Mouse (Mus musculus): Measurements from ENCODE around the gene Ubb. TPM values are rescaled to one million over a fixed set of nuclear protein-coding genes. Genes with fewer than 3 reads are reported as not detected.
A peak's percentile ranks its signal among the peaks of the same experiment; 100 is the strongest.

Gene Ubb
- polyA plus RNA-seq, 2 experiments, result 3,111 to 3,423 TPM

- Histone ChIP-seq H3K4me3 (replicated peaks; ENCODE audit: low read length) (no peak overlapping the region), H3K36me3 (ENCODE audit: control insufficient read depth, insufficient read depth, low read length) (peaks cover 23% of the 10 kb centered on the region), H3K9ac (ENCODE audit: low read depth, low read length, severe bottlenecking) (no peak overlapping the region), H3K27me3 (ENCODE audit: control insufficient read depth, insufficient read depth, low read length) (no peaks in the 10 kb centered on the region), H3K27ac (replicated peaks; ENCODE audit: low read depth, low read length) (no peak overlapping the region), H3K9me3 (ENCODE audit: control insufficient read depth, low read length) (no peaks in the 10 kb centered on the region), H3K4me2 (replicated peaks; ENCODE audit: low read depth, low read length, severe bottlenecking) (no peak overlapping the region), H3K4me1 (ENCODE audit: control insufficient read depth, insufficient read depth, low read length) (peaks cover 18% of the 10 kb centered on the region)
- no peak for DNase-seq (ENCODE audit: low spot score)
- no peak for ATAC-seq (ENCODE audit: low FRiP score, low read depth)
- TF ChIP-seq POLR2A (IDR thresholded peaks at IDR 0.05; ENCODE audit: borderline replicate concordance, extremely low read depth, insufficient read depth, insufficient read length), result no peak
These were observed 5.0 kb downstream of the Ubb start for GRCm38 (mm10) chr11:62555896-62556412.

GRCm38 (mm10) chr11:62557205-62557604 is 6.2 kb downstream of the Ubb start:
- Histone ChIP-seq H3K4me3 (replicated peaks; ENCODE audit: low read length) (no peak overlapping the region), H3K27me3 (ENCODE audit: control insufficient read depth, insufficient read depth, low read length) (no peaks in the 10 kb centered on the region), H3K4me1 (ENCODE audit: control insufficient read depth, insufficient read depth, low read length) (peaks cover 18% of the 10 kb centered on the region), H3K9ac (ENCODE audit: low read depth, low read length, severe bottlenecking) (no peak overlapping the region), H3K36me3 (ENCODE audit: control insufficient read depth, insufficient read depth, low read length) (peaks cover 23% of the 10 kb centered on the region), H3K4me2 (replicated peaks; ENCODE audit: low read depth, low read length, severe bottlenecking) (no peak overlapping the region), H3K27ac (replicated peaks; ENCODE audit: low read depth, low read length) (no peak overlapping the region), H3K9me3 (ENCODE audit: control insufficient read depth, low read length) (no peaks in the 10 kb centered on the region)
- ATAC-seq (ENCODE audit: low FRiP score, low read depth) (no peak), DNase-seq (ENCODE audit: low spot score) (no peak)
- 63% methylated on average over 5 of the region's 5 CpGs for WGBS
- TF ChIP-seq POLR2A (IDR thresholded peaks at IDR 0.05; ENCODE audit: borderline replicate concordance, extremely low read depth, insufficient read depth, insufficient read length), result no peak

- no peak overlapping the region for H3K4me2 ChIP-seq (replicated peaks; ENCODE audit: low read depth, low read length, severe bottlenecking)
- 64% methylated on average over 2 of the region's 2 CpGs for WGBS
- no peak overlapping the region for H3K27ac ChIP-seq (replicated peaks; ENCODE audit: low read depth, low read length)
- H3K27me3 ChIP-seq (ENCODE audit: control insufficient read depth, insufficient read depth, low read length), result no peaks in the 10 kb centered on the region
- peaks cover 21% of the 10 kb centered on the region for H3K36me3 ChIP-seq (ENCODE audit: control insufficient read depth, insufficient read depth, low read length)
- H3K4me1 ChIP-seq (ENCODE audit: control insufficient read depth, insufficient read depth, low read length), result peaks cover 17% of the 10 kb centered on the region
- no peak for TF ChIP-seq POLR2A (IDR thresholded peaks at IDR 0.05; ENCODE audit: borderline replicate concordance, extremely low read depth, insufficient read depth, insufficient read length)
- ATAC-seq (ENCODE audit: low FRiP score, low read depth) (no peak), DNase-seq (ENCODE audit: low spot score) (no peak)
- no peaks in the 10 kb centered on the region for H3K9me3 ChIP-seq (ENCODE audit: control insufficient read depth, low read length)
- H3K9ac ChIP-seq (ENCODE audit: low read depth, low read length, severe bottlenecking), result no peak overlapping the region
- H3K4me3 ChIP-seq (replicated peaks; ENCODE audit: low read length), result no peak overlapping the region
These were observed 7.2 kb downstream of the Ubb start for GRCm38 (mm10) chr11:62558152-62558551.

- peaks cover 8% of the 10 kb centered on the region for H3K4me1 ChIP-seq (ENCODE audit: control insufficient read depth, insufficient read depth, low read length)
- H3K27ac ChIP-seq (replicated peaks; ENCODE audit: low read depth, low read length), result no peak overlapping the region
- peaks cover 11% of the 10 kb centered on the region for H3K36me3 ChIP-seq (ENCODE audit: control insufficient read depth, insufficient read depth, low read length)
- H3K4me2 ChIP-seq (replicated peaks; ENCODE audit: low read depth, low read length, severe bottlenecking), result no peak overlapping the region
- no peaks in the 10 kb centered on the region for H3K9me3 ChIP-seq (ENCODE audit: control insufficient read depth, low read length)
- ATAC-seq (ENCODE audit: low FRiP score, low read depth) (no peak), DNase-seq (ENCODE audit: low spot score) (no peak)
- H3K27me3 ChIP-seq (ENCODE audit: control insufficient read depth, insufficient read depth, low read length), result no peaks in the 10 kb centered on the region
- H3K4me3 ChIP-seq (replicated peaks; ENCODE audit: low read length), result no peak overlapping the region
- WGBS, result 52% methylated on average over 6 of the region's 6 CpGs
- no peak for TF ChIP-seq POLR2A (IDR thresholded peaks at IDR 0.05; ENCODE audit: borderline replicate concordance, extremely low read depth, insufficient read depth, insufficient read length)
- H3K9ac ChIP-seq (ENCODE audit: low read depth, low read length, severe bottlenecking), result no peak overlapping the region
These were observed 8.1 kb downstream of the Ubb start for GRCm38 (mm10) chr11:62558961-62559646.

- no peak for TF ChIP-seq POLR2A (IDR thresholded peaks at IDR 0.05; ENCODE audit: borderline replicate concordance, extremely low read depth, insufficient read depth, insufficient read length)
- no peaks in the 10 kb centered on the region for H3K4me1 ChIP-seq (ENCODE audit: control insufficient read depth, insufficient read depth, low read length)
- H3K4me2 ChIP-seq (replicated peaks; ENCODE audit: low read depth, low read length, severe bottlenecking), result peak overlapping the region; percentile 49
- no peaks in the 10 kb centered on the region for H3K27me3 ChIP-seq (ENCODE audit: control insufficient read depth, insufficient read depth, low read length)
- no peak overlapping the region for H3K27ac ChIP-seq (replicated peaks; ENCODE audit: low read depth, low read length)
- peak overlapping the region; percentile 19 for H3K4me3 ChIP-seq (replicated peaks; ENCODE audit: low read length)
- peak overlapping the region; percentile 0; the same call in 1 of the 2 replicates for H3K9ac ChIP-seq (ENCODE audit: low read depth, low read length, severe bottlenecking)
- H3K36me3 ChIP-seq (ENCODE audit: control insufficient read depth, insufficient read depth, low read length), result no peaks in the 10 kb centered on the region
- H3K9me3 ChIP-seq (ENCODE audit: control insufficient read depth, low read length), result no peaks in the 10 kb centered on the region
- DNase-seq (ENCODE audit: low spot score), result no peak
- ATAC-seq (ENCODE audit: low FRiP score, low read depth), result no peak
- 32% methylated on average over 43 of the region's 43 CpGs for WGBS
These were observed 9.6 kb downstream of the Ubb start for GRCm38 (mm10) chr11:62560463-62561016.
